Mouse (Mus musculus) heart, postnatal 25 days (tissue): Measurements from ENCODE around the gene Ccdc103. TPM values are rescaled to one million over a fixed set of nuclear protein-coding genes. Genes with fewer than 3 reads are reported as not detected.
A peak's percentile ranks its signal among the peaks of the same experiment; 100 is the strongest.

Experiments
- DNase-seq: peaks from one replicate; pipeline ENCODE4 v3.0.0; 2022; ENCODE audit warnings: low spot score
- intact Hi-C: fragments of 180-260 bp; cut with DNase I; formaldehyde crosslinking; loops from one replicate; pipeline ENCODE4 v1.15.1; 2025
- total RNA-seq, 2 experiments: library from RNA; stranded (reverse); gene quantifications; 2 replicates each; pipeline ENCODE4 v1.2.3; 2021

Gene Ccdc103
- not detected for total RNA-seq

GRCm38 (mm10) chr11:102880585-102881313 lies at the start of gene Ccdc103, which contains the start of gene Eftud2:
Ccdc103 (plus strand) TSS chr11:102881204.
Eftud2 (minus strand) TSS chr11:102880985.
- intact Hi-C loops: no loop called here
- peak; percentile 79 for DNase-seq

DNA sequence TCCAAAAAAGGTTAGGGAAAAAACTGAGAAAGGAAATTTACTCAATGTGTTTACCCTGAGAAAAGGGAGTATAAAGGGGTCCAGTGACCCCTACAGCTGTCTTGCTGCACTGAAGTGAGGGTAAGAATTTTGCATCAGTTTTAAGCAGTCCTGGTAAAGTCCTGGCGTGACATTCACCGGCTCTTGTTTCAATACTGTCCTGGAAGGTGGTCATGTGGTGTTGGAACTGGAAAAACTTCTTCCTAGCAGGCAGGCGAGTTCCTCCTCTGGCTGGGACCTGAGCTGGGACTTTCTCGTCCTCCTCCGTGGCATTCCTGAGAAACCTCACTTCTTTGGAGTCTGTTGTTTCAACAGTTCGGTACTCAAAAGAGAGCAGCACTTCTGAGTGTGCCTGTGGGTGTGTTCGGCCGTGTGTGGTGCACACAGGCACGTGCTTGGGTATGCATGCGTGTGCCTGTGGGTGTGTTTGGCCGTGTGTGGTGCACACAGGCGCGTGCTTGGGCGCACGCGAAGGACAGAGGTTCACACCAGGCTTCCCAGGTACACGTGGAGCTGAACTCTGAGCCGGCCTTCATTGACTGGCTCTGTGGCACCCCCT lies 48.2 kb upstream of the Ccdc103 start:
- intact Hi-C loops: no loop called here
- DNase-seq: no peak

GRCm38 (mm10) chr11:102834219-102834618 lies 46.8 kb upstream of the Ccdc103 start:
- intact Hi-C loops: no loop called here
- DNase-seq: peak; percentile 16

GRCm38 (mm10) chr11:102835549-102835948 lies 45.5 kb upstream of the Ccdc103 start, which contains the start of gene Higd1b:
Higd1b (plus strand) TSS chr11:102835849.
- intact Hi-C loops: no loop called here
- DNase-seq: no peak

GRCm38 (mm10) chr11:102836146-102836545 lies 44.9 kb upstream of the Ccdc103 start:
- intact Hi-C loops: no loop called here
- no peak for DNase-seq

DNA sequence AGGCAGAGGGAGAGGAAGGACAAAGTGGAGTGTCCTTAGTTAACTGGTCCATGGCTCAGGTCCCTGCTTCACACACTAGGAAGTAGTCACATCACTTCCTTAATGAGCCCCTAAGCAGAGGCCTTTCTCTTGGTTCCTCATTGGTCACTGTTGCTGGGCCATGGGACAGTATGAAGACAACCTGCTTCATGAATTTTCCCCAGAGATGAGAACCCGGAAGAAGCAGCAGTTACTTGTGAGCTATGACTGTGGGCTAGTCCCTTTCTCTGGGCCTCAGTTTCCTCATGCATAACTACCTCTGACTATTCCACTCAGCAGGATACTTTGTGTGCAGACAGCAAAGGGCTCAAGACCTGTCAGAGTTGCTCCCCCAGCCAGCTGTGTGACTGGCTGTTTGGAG lies 43.6 kb upstream of the Ccdc103 start:
- intact Hi-C loops: no loop called here
- no peak for DNase-seq

DNA sequence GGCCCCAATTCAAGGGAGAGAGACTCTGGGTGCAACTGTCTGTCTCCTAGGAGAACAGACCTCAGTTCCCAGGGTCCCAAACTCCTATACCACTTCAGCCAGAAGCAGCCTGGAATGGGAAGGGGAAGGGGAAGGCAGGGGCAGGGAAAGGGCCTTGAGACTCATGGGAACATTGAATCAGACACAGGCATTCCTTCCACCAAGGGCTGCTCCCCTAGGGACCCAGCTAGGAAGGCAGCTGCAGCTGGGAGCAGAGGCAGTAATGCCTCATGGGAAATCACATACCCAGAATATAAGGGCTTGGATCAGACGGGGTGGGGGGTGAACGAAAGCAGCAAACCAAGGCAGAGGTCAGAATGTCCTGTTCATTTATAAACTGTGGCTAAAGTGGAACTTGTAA lies 42.9 kb upstream of the Ccdc103 start:
- intact Hi-C loops: no loop called here
- DNase-seq: no peak

DNA sequence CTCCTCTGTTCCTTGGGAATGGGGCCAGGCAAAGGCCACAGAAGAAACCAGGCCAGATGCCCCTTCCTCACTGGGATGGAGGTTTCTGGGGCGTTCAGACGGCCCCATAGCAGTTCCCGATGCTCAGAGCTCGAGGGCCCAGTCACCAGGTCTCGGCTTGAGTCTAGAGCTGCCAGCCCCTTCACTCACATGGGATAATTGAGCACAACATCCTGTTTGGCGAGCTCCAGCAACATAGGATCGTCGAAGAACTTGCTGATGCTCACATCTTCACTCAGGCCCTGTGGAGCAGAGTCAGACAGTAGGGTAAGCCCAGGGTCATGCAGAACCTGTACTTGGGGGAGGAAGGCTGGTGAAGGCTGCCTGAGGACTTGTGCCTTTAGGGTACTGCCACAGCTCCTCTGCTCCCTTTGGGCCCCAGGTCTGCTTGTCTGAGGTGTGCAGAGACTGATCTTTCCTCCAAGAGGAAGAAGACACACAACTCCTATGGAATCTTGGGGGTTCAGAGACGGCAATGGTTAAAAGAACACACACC lies 42.3 kb upstream of the Ccdc103 start:
- intact Hi-C loops: no loop called here
- no peak for DNase-seq

GRCm38 (mm10) chr11:102845926-102846325 lies 35.1 kb upstream of the Ccdc103 start:
- no peak for DNase-seq
- intact Hi-C loops: no loop called here

DNA sequence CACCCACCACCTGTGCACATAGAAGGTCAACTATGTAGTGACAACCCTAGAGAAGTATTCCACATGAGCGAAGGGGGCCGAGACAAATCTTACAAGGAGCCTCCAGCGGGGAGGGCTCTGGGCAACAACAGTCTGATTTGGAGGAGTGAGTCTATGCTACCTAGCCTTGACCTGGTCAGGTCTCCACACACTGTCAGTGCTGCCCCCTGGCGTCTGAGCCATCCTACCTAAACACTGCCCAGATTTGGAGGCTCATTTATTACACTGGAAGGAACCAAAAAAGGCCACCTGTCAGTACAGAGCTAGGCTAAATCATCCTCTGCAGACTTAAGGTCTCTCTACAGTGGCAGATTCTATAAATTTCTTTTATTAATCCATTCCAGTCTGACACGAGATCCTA lies 29.1 kb upstream of the Ccdc103 start:
- intact Hi-C loops: loop anchor here (1.0 kb wide), 1 partner anchor 75 kb away; no protein-coding TSS in a partner anchor
- no peak for DNase-seq

GRCm38 (mm10) chr11:102853760-102854159 lies 27.2 kb upstream of the Ccdc103 start:
- no peak for DNase-seq
- intact Hi-C loops: no loop called here

DNA sequence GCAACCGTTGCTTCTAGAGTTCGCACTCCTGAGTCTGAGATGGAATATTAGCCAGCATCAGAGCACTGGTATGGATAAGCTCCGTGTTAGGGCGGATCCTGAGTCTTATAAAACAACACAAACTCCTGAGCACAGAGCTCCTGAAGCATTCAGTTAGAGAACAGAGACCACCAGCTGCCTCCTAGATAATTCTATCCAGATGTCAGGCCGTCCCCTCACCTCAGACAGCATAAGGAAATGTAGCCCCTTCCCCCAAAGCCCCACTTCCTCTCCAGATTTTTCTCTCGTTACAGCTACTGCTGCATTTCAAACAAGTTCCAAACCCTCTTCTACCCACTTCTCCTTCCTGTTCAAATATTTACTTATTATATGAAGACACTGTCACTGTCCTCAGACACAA lies 25.1 kb upstream of the Ccdc103 start:
- intact Hi-C loops: no loop called here
- DNase-seq: no peak

DNA sequence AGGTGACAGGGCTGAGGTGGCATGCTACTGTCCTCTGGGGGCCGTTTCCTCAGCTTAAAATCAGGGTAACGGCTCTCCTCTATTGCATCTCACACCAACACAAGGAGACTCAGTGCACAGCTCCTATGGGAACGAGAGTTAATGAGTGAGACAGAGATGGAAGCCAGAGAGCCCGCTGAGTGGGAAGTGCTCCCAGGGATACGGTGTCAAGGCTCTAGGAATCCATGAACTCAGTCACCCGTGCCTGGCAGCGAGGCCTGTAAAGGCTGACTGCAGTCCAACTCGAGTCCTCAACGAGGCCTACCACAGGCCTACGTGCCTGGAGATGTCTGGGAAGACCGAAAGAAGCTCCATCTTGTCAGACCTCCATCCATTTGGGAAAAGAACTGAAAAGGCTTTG lies 22.1 kb upstream of the Ccdc103 start:
- intact Hi-C loops: no loop called here
- DNase-seq: no peak

GRCm38 (mm10) chr11:102859933-102860332 lies 21.1 kb upstream of the Ccdc103 start:
- intact Hi-C loops: no loop called here
- no peak for DNase-seq

GRCm38 (mm10) chr11:102864272-102864671 lies 16.7 kb upstream of the Ccdc103 start:
- intact Hi-C loops: loop anchor here (1.0 kb wide), 1 partner anchor 90 kb away; no protein-coding TSS in a partner anchor
- DNase-seq: no peak

DNA sequence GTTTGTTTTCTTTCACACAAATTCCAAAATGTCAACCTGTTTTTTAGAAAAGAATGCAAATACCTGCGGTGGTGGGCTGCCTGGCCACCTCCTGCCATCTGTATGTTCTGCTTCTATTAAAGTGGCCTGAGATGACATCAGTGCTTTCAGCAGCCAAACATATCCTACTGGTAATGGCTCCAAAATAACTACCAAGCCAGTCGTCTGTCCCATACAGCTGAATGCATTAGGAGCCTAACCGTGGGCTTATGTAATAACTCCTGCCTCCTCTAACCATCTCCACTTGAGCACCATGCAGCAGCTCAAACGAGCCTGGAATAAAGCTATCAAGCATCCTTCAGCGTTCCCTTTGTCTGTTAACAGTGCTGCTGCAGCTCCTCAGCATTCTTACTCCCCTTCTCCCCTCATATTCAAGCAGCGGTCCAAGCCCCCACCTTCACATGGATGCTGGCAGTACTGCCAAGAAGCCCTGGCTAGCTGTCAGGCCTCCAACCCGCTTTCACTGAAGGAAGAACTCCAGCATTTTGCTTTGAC lies 6.1 kb upstream of the Ccdc103 start:
- DNase-seq: no peak
- intact Hi-C loops: no loop called here

- intact Hi-C loops: no loop called here
- no peak for DNase-seq
Observed at GRCm38 (mm10) chr11:102879558-102879957, 1.4 kb upstream of the Ccdc103 start.

DNA sequence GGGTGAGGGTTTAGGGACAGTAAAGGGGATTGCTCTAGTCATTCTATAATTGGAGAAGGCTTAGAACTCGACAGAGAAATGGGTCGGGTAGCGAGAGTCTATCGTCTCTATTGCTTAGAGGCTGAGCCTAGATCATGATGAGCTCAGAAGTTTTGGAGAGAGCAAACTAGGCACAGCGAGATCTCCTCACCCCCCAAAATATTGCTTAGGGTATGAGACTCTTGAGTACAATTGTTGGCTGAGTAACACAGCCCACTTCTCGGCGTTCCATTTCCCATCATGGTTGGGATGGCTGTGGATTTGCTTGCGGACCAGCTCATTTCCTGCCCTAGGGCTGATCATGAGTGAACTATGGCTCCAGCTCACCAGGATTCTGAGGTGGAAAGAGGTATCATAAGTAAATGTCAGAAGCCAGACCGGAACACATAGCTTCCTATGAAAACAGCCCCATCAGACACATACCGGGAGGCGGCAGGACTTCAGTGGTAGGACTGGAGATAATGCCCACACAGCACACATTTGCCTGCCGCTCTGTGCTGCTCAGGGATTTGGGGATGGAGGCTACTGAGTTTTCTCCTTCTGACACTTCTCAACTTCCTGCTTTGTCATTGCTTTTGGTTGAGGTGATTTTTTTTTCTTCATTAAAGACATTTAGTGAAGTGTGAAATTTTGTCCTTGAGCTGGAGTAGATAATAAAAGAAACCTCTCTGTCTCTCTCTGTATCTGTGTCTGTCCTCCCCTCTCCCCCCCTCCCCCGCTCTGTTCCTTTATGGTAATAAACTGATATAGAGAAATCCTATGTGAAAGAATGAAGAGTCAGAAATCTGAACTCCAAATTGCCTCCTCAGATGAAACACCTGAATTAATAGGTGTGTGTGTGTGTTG lies 552 bp downstream of the Ccdc103 start:
- DNase-seq: no peak
- intact Hi-C loops: no loop called here

GRCm38 (mm10) chr11:102884616-102885219 lies 3.7 kb downstream of the Ccdc103 start, which contains the start of gene Fam187a:
Fam187a (plus strand) TSS chr11:102885169.
- DNase-seq: no peak
- intact Hi-C loops: no loop called here

- no peak for DNase-seq
- intact Hi-C loops: no loop called here
Observed at GRCm38 (mm10) chr11:102887433-102887832, 6.4 kb downstream of the Ccdc103 start.
